In genomic region chr7:45492951-45493350, GRCm38 (mm10) we compare ENCODE assay signal across 19 mouse cellular contexts. TPM values are rescaled to one million over a fixed set of nuclear protein-coding genes. Genes with fewer than 3 reads are reported as not detected.
DNase-seq lines count a peak whose midpoint lies in the region; TF ChIP-seq lines count a peak whose summit lies in the region.
"Had no signal": no experiment of that assay in that cellular context is flagged by ENCODE, and none has a peak within 500 bp of the region (broad histone marks: within the 10 kb centered on the region; RNA-seq: fewer than 3 reads in every experiment).

No protein-coding gene starts in this region.

- no peaks in the 10 kb centered on the region for H3K27me3 ChIP-seq in embryonic facial prominence, embryonic 10.5 days (replicated peaks; ENCODE audit: low read depth, poor library complexity, severe bottlenecking)
- H3K27me3 ChIP-seq: hindbrain, embryonic 12.5 days had no signal

- peaks cover 63% of the 10 kb centered on the region for H3K36me3 ChIP-seq in embryonic facial prominence, embryonic 10.5 days (replicated peaks)

- H3K9me3 ChIP-seq in embryonic facial prominence, embryonic 10.5 days = no peaks in the 10 kb centered on the region
- H3K9me3 ChIP-seq: G1E; hindbrain, embryonic 12.5 days had no signal

- intact Hi-C loops in gastrocnemius, adult 2 months (cut with DNase I) = no loop called here

- H3K27ac ChIP-seq in gastrocnemius, adult 2 months = peak overlapping the region; percentile 94
- no peak overlapping the region for H3K27ac ChIP-seq in embryonic facial prominence, embryonic 10.5 days (replicated peaks)
- H3K27ac ChIP-seq: hindbrain, embryonic 12.5 days had no signal

- peaks cover 39% of the 10 kb centered on the region for H3K4me1 ChIP-seq in embryonic facial prominence, embryonic 10.5 days

- H3K4me3 ChIP-seq in gastrocnemius, adult 2 months = no peak overlapping the region
- H3K4me3 ChIP-seq in embryonic facial prominence, embryonic 10.5 days = no peak overlapping the region
- H3K4me3 ChIP-seq: hindbrain, embryonic 12.5 days had no signal

- peak; percentile 84 for DNase-seq in gastrocnemius, adult 2 months
- no peak for DNase-seq in gastrocnemius, postnatal 10 days
- DNase-seq in adipocyte (ENCODE audit: low spot score) = peak; percentile 81
- peak; percentile 80 for DNase-seq in cerebellum, adult 8-10 months
- peak; percentile 46 to 56 for DNase-seq in heart, adult 9 months (ENCODE audit: low spot score in 2 of 2)
- no peak for DNase-seq in embryonic facial prominence, embryonic 10.5 days (ENCODE audit: low spot score)
- DNase-seq in thymus, postnatal 4 days = no peak
- DNase-seq: kidney, adult 11 months; kidney, postnatal 14 days; lung, adult 2 months had no signal

- WGBS in embryonic facial prominence, embryonic 10.5 days = 95% methylated on average over 5 of the region's 5 CpGs

- no peak for TF ChIP-seq CTCF in gastrocnemius, adult 2 months (IDR thresholded peaks at IDR 0.05)

RNA-seq across cellular contexts. Expression of gene Dhdh, which starts 4.3 kb away (rescaled TPM):
- 10 to 100 TPM; 13.1 to 22.9 TPM for total RNA-seq in gastrocnemius, adult 2 months (2021)
- total RNA-seq in gastrocnemius, postnatal 10 days (2021) = 1 to 10 TPM; 8.8 to 9.5 TPM
- polyA plus RNA-seq in embryonic facial prominence, embryonic 10.5 days (2016; fragmentation: Nextera tagmentation; extraction: Ambion mirVana) = 5.7 and 7.4 TPM in 2 replicates

RNA-seq across cellular contexts. Expression of gene Gm45808, which starts 6.3 kb away (rescaled TPM):
- 1 to 10 TPM; 5.5 to 8.4 TPM for total RNA-seq in gastrocnemius, adult 2 months (2021)
- 1 to 10 TPM; 3.8 to 6.4 TPM for total RNA-seq in gastrocnemius, postnatal 10 days (2021)
- not detected in 2 replicates for polyA plus RNA-seq in embryonic facial prominence, embryonic 10.5 days (2016; fragmentation: Nextera tagmentation; extraction: Ambion mirVana)
- total RNA-seq: common myeloid progenitor, adult 5-6 weeks; G1E had no signal
- polyA plus RNA-seq: C2C12; forebrain, embryonic 14.5 days; G1E; hindbrain, embryonic 12.5 days; lung, adult 2 months; midbrain, embryonic 16.5 days; neural tube, embryonic 11.5 days had no signal

RNA-seq across cellular contexts. Expression of gene Tulp2, which starts 11.3 kb away (rescaled TPM):
- total RNA-seq in gastrocnemius, adult 2 months (2021) = under 1 TPM in 1 of 2 experiments, not detected in 1; 0.39 TPM
- not detected for total RNA-seq in gastrocnemius, postnatal 10 days (2021)
- polyA plus RNA-seq in embryonic facial prominence, embryonic 10.5 days (2016; fragmentation: Nextera tagmentation; extraction: Ambion mirVana) = 0.93 and 1.4 TPM in 2 replicates
- total RNA-seq: common myeloid progenitor, adult 5-6 weeks; layer of hippocampus, postnatal 14 days; left cerebral cortex, postnatal 25 days had no signal
- polyA plus RNA-seq: C2C12; forebrain, embryonic 14.5 days had no signal

RNA-seq across cellular contexts. Expression of gene Nucb1, which starts 17.3 kb away (rescaled TPM):
- 10 to 100 TPM; 55.1 to 61.8 TPM for total RNA-seq in gastrocnemius, adult 2 months (2021)
- 100 to 1,000 TPM; 121 to 137 TPM for total RNA-seq in gastrocnemius, postnatal 10 days (2021)
- polyA plus RNA-seq in embryonic facial prominence, embryonic 10.5 days (2016; fragmentation: Nextera tagmentation; extraction: Ambion mirVana) = 115 and 123 TPM in 2 replicates

RNA-seq across cellular contexts. Expression of gene Bax, which starts 26.3 kb away (rescaled TPM):
- total RNA-seq in gastrocnemius, adult 2 months (2021) = 10 to 100 TPM; 17.6 to 18.4 TPM
- total RNA-seq in gastrocnemius, postnatal 10 days (2021) = 10 to 100 TPM; 29.4 to 29.6 TPM
- polyA plus RNA-seq in embryonic facial prominence, embryonic 10.5 days (2016; fragmentation: Nextera tagmentation; extraction: Ambion mirVana) = 243 and 247 TPM in 2 replicates

Comparison
In these comparisons a context has a peak if more than half of its experiments do, and no peak if none do; other contexts are left out.
1. DNase-seq: peak in gastrocnemius, adult 2 months (single experiment), adipocyte (single experiment), cerebellum, adult 8-10 months (single experiment) and heart, adult 9 months (2 of 2); none in gastrocnemius, postnatal 10 days (single experiment), embryonic facial prominence, embryonic 10.5 days (single experiment) and thymus, postnatal 4 days (single experiment).